Mouse (Mus musculus) megakaryocyte, embryonic 14.5 days (primary cell): Measurements from ENCODE around the gene Gkap1.

Experiments
- FLI1 ChIP-seq: IDR thresholded peaks from 2 replicates; pipeline ENCODE4 v1.6.1; 2012; ENCODE audit warnings: low read length, inconsistent platforms, mixed read lengths
- GATA1 ChIP-seq: IDR thresholded peaks from 3 replicates; pipeline ENCODE4 v1.6.1; 2012; ENCODE audit warnings: mixed read lengths, low read length, inconsistent platforms, borderline replicate concordance

- TF ChIP-seq GATA1 (no peak), FLI1 (no peak)
These were observed 29.7 kb upstream of the Gkap1 start for GRCm38 (mm10) chr13:58305230-58305629.
